Mouse (Mus musculus): Measurements from ENCODE around the gene Rora. TPM values are rescaled to one million over a fixed set of nuclear protein-coding genes. Genes with fewer than 3 reads are reported as not detected.

Gene Rora
- polyA plus RNA-seq, 1 experiment from 2014 or later, result 3.8 TPM

DNA sequence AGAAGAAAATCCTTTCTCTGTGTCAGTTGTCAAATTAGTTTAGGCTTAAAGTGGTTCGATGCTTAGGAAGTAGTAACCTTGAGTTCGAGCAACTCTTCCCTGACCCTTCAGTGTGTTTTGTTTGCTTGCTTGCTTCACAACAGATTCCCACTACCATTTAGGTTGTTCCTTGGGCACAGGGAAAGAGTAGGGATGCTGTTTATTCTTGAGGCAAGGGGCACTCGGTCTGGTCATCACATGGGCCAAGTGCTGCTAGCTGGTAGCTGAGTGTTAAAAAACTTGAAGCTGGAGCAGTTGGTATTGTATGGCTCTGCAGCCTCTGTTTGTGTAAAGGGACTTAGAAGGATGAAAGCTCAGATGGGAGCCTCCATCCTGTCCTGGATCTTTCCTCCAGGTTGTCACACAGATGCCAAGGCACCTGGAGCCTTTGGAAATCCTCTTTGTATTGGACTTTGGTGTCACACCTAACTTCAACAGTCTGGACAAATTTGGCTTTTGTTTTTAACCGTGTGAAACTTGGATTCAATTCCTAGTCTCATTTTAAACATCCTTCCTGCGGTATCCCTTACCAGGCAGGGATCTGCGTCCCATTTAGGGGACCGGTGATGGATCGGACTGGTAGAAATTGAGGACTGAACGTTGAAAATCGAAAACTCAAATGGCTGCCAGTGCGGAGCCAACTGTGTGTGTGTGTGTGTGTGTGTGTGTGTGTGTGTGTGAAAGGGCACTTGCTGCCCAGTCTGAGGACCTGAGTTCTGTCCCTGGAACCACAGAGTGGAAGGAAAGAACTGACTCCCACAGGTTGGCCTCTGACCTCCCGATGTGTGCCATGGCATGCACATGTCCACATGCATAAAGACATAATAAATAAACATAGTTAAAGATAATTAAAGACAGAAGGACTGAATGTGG, 639.4 kb downstream of the Rora start:
- Histone ChIP-seq H3K4me1 (replicated peaks; ENCODE audit: control insufficient read depth, insufficient read depth, low read length) (peaks cover 3% of the 10 kb centered on the region; the same call in 1 of the 2 replicates), H3K36me3 (ENCODE audit: control insufficient read depth, insufficient read depth, low read length) (no peaks in the 10 kb centered on the region), H3K27me3 (ENCODE audit: control insufficient read depth, insufficient read depth, low read length) (peaks cover 18% of the 10 kb centered on the region), H3K4me2 (replicated peaks; ENCODE audit: low read depth, low read length) (no peak overlapping the region), H3K4me3 (ENCODE audit: low read depth, low read length) (no peak overlapping the region), H3K9ac (ENCODE audit: low read depth, low read length) (no peak overlapping the region), H3K9me3 (ENCODE audit: control insufficient read depth, low read length) (no peaks in the 10 kb centered on the region), H3K27ac (ENCODE audit: low read depth, low read length) (no peak overlapping the region)
- DNase-seq (ENCODE audit: low spot score) (no peak), ATAC-seq (ENCODE audit: low FRiP score) (no peak)
- WGBS, result 74% methylated on average over 12 of the region's 12 CpGs

GRCm38 (mm10) chr9:69293688-69294074, 640.1 kb downstream of the Rora start:
- H3K4me2 ChIP-seq (replicated peaks; ENCODE audit: low read depth, low read length), result no peak overlapping the region
- H3K27ac ChIP-seq (ENCODE audit: low read depth, low read length), result no peak overlapping the region
- peaks cover 18% of the 10 kb centered on the region for H3K27me3 ChIP-seq (ENCODE audit: control insufficient read depth, insufficient read depth, low read length)
- 71% methylated on average over 8 of the region's 8 CpGs for WGBS
- ATAC-seq (ENCODE audit: low FRiP score) (no peak), DNase-seq (ENCODE audit: low spot score) (no peak)
- no peak overlapping the region for H3K9ac ChIP-seq (ENCODE audit: low read depth, low read length)
- no peaks in the 10 kb centered on the region for H3K9me3 ChIP-seq (ENCODE audit: control insufficient read depth, low read length)
- H3K4me3 ChIP-seq (ENCODE audit: low read depth, low read length), result no peak overlapping the region
- H3K4me1 ChIP-seq (replicated peaks; ENCODE audit: control insufficient read depth, insufficient read depth, low read length), result peaks cover 3% of the 10 kb centered on the region; the same call in 1 of the 2 replicates
- no peaks in the 10 kb centered on the region for H3K36me3 ChIP-seq (ENCODE audit: control insufficient read depth, insufficient read depth, low read length)

- H3K27me3 ChIP-seq (ENCODE audit: control insufficient read depth, insufficient read depth, low read length), result peaks cover 16% of the 10 kb centered on the region
- peaks cover 3% of the 10 kb centered on the region; the same call in 1 of the 2 replicates for H3K4me1 ChIP-seq (replicated peaks; ENCODE audit: control insufficient read depth, insufficient read depth, low read length)
- H3K9me3 ChIP-seq (ENCODE audit: control insufficient read depth, low read length), result no peaks in the 10 kb centered on the region
- no peak for ATAC-seq (ENCODE audit: low FRiP score)
- no peaks in the 10 kb centered on the region for H3K36me3 ChIP-seq (ENCODE audit: control insufficient read depth, insufficient read depth, low read length)
- no peak for DNase-seq (ENCODE audit: low spot score)
- H3K9ac ChIP-seq (ENCODE audit: low read depth, low read length), result no peak overlapping the region
- H3K4me2 ChIP-seq (replicated peaks; ENCODE audit: low read depth, low read length), result no peak overlapping the region
- no peak overlapping the region for H3K27ac ChIP-seq (ENCODE audit: low read depth, low read length)
- WGBS, result 88% methylated on average over 5 of the region's 5 CpGs
- no peak overlapping the region for H3K4me3 ChIP-seq (ENCODE audit: low read depth, low read length)
Measured at GRCm38 (mm10) chr9:69294426-69294825, 640.8 kb downstream of the Rora start.

GRCm38 (mm10) chr9:69294856-69295255, 641.3 kb downstream of the Rora start:
- Histone ChIP-seq H3K27ac (ENCODE audit: low read depth, low read length) (no peak overlapping the region), H3K4me3 (ENCODE audit: low read depth, low read length) (no peak overlapping the region), H3K27me3 (ENCODE audit: control insufficient read depth, insufficient read depth, low read length) (peaks cover 16% of the 10 kb centered on the region), H3K9me3 (ENCODE audit: control insufficient read depth, low read length) (no peaks in the 10 kb centered on the region), H3K4me1 (replicated peaks; ENCODE audit: control insufficient read depth, insufficient read depth, low read length) (peaks cover 3% of the 10 kb centered on the region; the same call in 1 of the 2 replicates), H3K9ac (ENCODE audit: low read depth, low read length) (no peak overlapping the region), H3K4me2 (replicated peaks; ENCODE audit: low read depth, low read length) (no peak overlapping the region), H3K36me3 (ENCODE audit: control insufficient read depth, insufficient read depth, low read length) (no peaks in the 10 kb centered on the region)
- DNase-seq (ENCODE audit: low spot score), result no peak
- ATAC-seq (ENCODE audit: low FRiP score), result no peak
- WGBS, result 89% methylated on average over 14 of the region's 14 CpGs

GRCm38 (mm10) chr9:69295826-69296225, 642.2 kb downstream of the Rora start:
- H3K9me3 ChIP-seq (ENCODE audit: control insufficient read depth, low read length), result no peaks in the 10 kb centered on the region
- no peaks in the 10 kb centered on the region for H3K36me3 ChIP-seq (ENCODE audit: control insufficient read depth, insufficient read depth, low read length)
- H3K27ac ChIP-seq (ENCODE audit: low read depth, low read length), result no peak overlapping the region
- H3K4me3 ChIP-seq (ENCODE audit: low read depth, low read length), result no peak overlapping the region
- no peak overlapping the region for H3K4me2 ChIP-seq (replicated peaks; ENCODE audit: low read depth, low read length)
- DNase-seq (ENCODE audit: low spot score), result no peak
- H3K9ac ChIP-seq (ENCODE audit: low read depth, low read length), result no peak overlapping the region
- ATAC-seq (ENCODE audit: low FRiP score), result no peak
- WGBS, result 86% methylated on average over 3 of the region's 3 CpGs
- peaks cover under 1% of the 10 kb centered on the region; the same call in 1 of the 2 replicates for H3K4me1 ChIP-seq (replicated peaks; ENCODE audit: control insufficient read depth, insufficient read depth, low read length)
- H3K27me3 ChIP-seq (ENCODE audit: control insufficient read depth, insufficient read depth, low read length), result peaks cover 13% of the 10 kb centered on the region

DNA sequence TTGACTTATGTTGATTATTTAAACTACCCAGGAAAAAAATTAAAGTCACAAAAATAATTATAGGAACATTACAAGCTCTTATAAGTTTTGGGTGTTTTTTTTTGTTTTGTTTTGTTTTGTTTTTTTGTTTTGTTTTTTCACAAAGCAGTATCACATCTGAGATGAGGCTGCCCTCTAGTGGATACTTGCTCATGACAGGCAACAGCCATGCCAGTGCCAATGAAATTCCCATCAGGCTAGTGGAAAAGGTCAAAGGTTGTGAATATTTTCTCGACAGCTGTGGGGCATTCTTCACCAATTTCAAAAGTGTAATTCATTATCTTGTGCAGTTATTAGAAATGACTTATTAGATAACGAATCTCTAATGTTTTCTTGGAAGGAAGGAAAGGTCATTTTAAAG, 642.8 kb downstream of the Rora start:
- Histone ChIP-seq H3K27me3 (ENCODE audit: control insufficient read depth, insufficient read depth, low read length) (peaks cover 10% of the 10 kb centered on the region; the same call in 1 of the 2 replicates), H3K27ac (ENCODE audit: low read depth, low read length) (no peak overlapping the region), H3K9ac (ENCODE audit: low read depth, low read length) (no peak overlapping the region), H3K9me3 (ENCODE audit: control insufficient read depth, low read length) (no peaks in the 10 kb centered on the region), H3K4me3 (ENCODE audit: low read depth, low read length) (no peak overlapping the region), H3K4me2 (replicated peaks; ENCODE audit: low read depth, low read length) (no peak overlapping the region), H3K36me3 (ENCODE audit: control insufficient read depth, insufficient read depth, low read length) (no peaks in the 10 kb centered on the region), H3K4me1 (replicated peaks; ENCODE audit: control insufficient read depth, insufficient read depth, low read length) (no peaks in the 10 kb centered on the region)
- DNase-seq (ENCODE audit: low spot score), result peak; percentile 78
- WGBS, result 18% methylated on average over 2 of the region's 2 CpGs
- no peak for ATAC-seq (ENCODE audit: low FRiP score)

- DNase-seq (ENCODE audit: low spot score) (no peak), ATAC-seq (ENCODE audit: low FRiP score) (no peak)
- WGBS, result 81% methylated on average over 7 of the region's 7 CpGs
- Histone ChIP-seq H3K4me2 (replicated peaks; ENCODE audit: low read depth, low read length) (no peak overlapping the region), H3K4me3 (ENCODE audit: low read depth, low read length) (no peak overlapping the region), H3K27me3 (ENCODE audit: control insufficient read depth, insufficient read depth, low read length) (peaks cover 2% of the 10 kb centered on the region; the same call in 1 of the 2 replicates), H3K27ac (ENCODE audit: low read depth, low read length) (no peak overlapping the region), H3K36me3 (ENCODE audit: control insufficient read depth, insufficient read depth, low read length) (no peaks in the 10 kb centered on the region), H3K4me1 (replicated peaks; ENCODE audit: control insufficient read depth, insufficient read depth, low read length) (no peaks in the 10 kb centered on the region), H3K9me3 (ENCODE audit: control insufficient read depth, low read length) (no peaks in the 10 kb centered on the region), H3K9ac (ENCODE audit: low read depth, low read length) (no peak overlapping the region)
Measured at GRCm38 (mm10) chr9:69297766-69298375, 644.3 kb downstream of the Rora start.

GRCm38 (mm10) chr9:69298566-69299335, 645.2 kb downstream of the Rora start:
- H3K36me3 ChIP-seq (ENCODE audit: control insufficient read depth, insufficient read depth, low read length), result no peaks in the 10 kb centered on the region
- no peaks in the 10 kb centered on the region for H3K27me3 ChIP-seq (ENCODE audit: control insufficient read depth, insufficient read depth, low read length)
- DNase-seq (ENCODE audit: low spot score) (no peak), ATAC-seq (ENCODE audit: low FRiP score) (no peak)
- WGBS, result 77% methylated on average over 12 of the region's 12 CpGs
- H3K9ac ChIP-seq (ENCODE audit: low read depth, low read length), result no peak overlapping the region
- no peaks in the 10 kb centered on the region for H3K9me3 ChIP-seq (ENCODE audit: control insufficient read depth, low read length)
- H3K4me1 ChIP-seq (replicated peaks; ENCODE audit: control insufficient read depth, insufficient read depth, low read length), result no peaks in the 10 kb centered on the region
- no peak overlapping the region for H3K4me2 ChIP-seq (replicated peaks; ENCODE audit: low read depth, low read length)
- no peak overlapping the region for H3K4me3 ChIP-seq (ENCODE audit: low read depth, low read length)
- H3K27ac ChIP-seq (ENCODE audit: low read depth, low read length), result no peak overlapping the region
